Mouse (Mus musculus): ENCODE measurements around the gene Fhit. TPM values are rescaled to one million over a fixed set of nuclear protein-coding genes. Genes with fewer than 3 reads are reported as not detected.

Fhit gene
- total and polyA plus RNA-seq, 2 experiments from 2014 or later: 2.5 to 12.5 TPM

GRCm38 (mm10) chr14:10439007-10439749, 722.7 kb downstream of the Fhit start:
- no peaks in the 10 kb centered on the region for H3K36me3 ChIP-seq (ENCODE audit: insufficient read depth, low read length)
- H3K27me3 ChIP-seq (ENCODE audit: insufficient read depth, low read length): no peaks in the 10 kb centered on the region
- no peaks in the 10 kb centered on the region for H3K4me1 ChIP-seq (ENCODE audit: insufficient read depth, low read length)
- DNase-seq (ENCODE audit: low spot score): no peak
- H3K4me2 ChIP-seq (ENCODE audit: low read depth, low read length): no peak overlapping the region
- no peak overlapping the region for H3K27ac ChIP-seq
- ATAC-seq: no peak
- WGBS: 62% methylated on average over 1 of the region's 1 CpGs
- H3K9me3 ChIP-seq (ENCODE audit: low read length): no peaks in the 10 kb centered on the region
- no peak for TF ChIP-seq CTCF (IDR thresholded peaks at IDR 0.05; ENCODE audit: low read depth)
- H3K4me3 ChIP-seq (ENCODE audit: low read length): no peak overlapping the region
- no peak overlapping the region for H3K9ac ChIP-seq (replicated peaks; ENCODE audit: low read length)

- H3K4me1 ChIP-seq (ENCODE audit: insufficient read depth, low read length): no peaks in the 10 kb centered on the region
- no peak overlapping the region for H3K4me3 ChIP-seq (ENCODE audit: low read length)
- no peaks in the 10 kb centered on the region for H3K36me3 ChIP-seq (ENCODE audit: insufficient read depth, low read length)
- H3K9me3 ChIP-seq (ENCODE audit: low read length): no peaks in the 10 kb centered on the region
- H3K27me3 ChIP-seq (ENCODE audit: insufficient read depth, low read length): no peaks in the 10 kb centered on the region
- H3K9ac ChIP-seq (replicated peaks; ENCODE audit: low read length): no peak overlapping the region
- WGBS: 93% methylated on average over 1 of the region's 1 CpGs
- no peak for TF ChIP-seq CTCF (IDR thresholded peaks at IDR 0.05; ENCODE audit: low read depth)
- ATAC-seq (no peak), DNase-seq (ENCODE audit: low spot score) (no peak)
- no peak overlapping the region for H3K4me2 ChIP-seq (ENCODE audit: low read depth, low read length)
- no peak overlapping the region for H3K27ac ChIP-seq
Observed at GRCm38 (mm10) chr14:10436193-10436592, 725.6 kb downstream of the Fhit start.

GRCm38 (mm10) chr14:10432502-10432901, 729.3 kb downstream of the Fhit start:
- Histone ChIP-seq H3K9me3 (ENCODE audit: low read length) (no peaks in the 10 kb centered on the region), H3K4me3 (ENCODE audit: low read length) (no peak overlapping the region), H3K27ac (no peak overlapping the region), H3K4me2 (ENCODE audit: low read depth, low read length) (no peak overlapping the region), H3K9ac (replicated peaks; ENCODE audit: low read length) (no peak overlapping the region), H3K36me3 (ENCODE audit: insufficient read depth, low read length) (no peaks in the 10 kb centered on the region), H3K27me3 (ENCODE audit: insufficient read depth, low read length) (no peaks in the 10 kb centered on the region), H3K4me1 (ENCODE audit: insufficient read depth, low read length) (no peaks in the 10 kb centered on the region)
- ATAC-seq: no peak
- DNase-seq (ENCODE audit: low spot score): no peak
- TF ChIP-seq CTCF (IDR thresholded peaks at IDR 0.05; ENCODE audit: low read depth): no peak
- 73% methylated on average over 2 of the region's 2 CpGs for WGBS

- no peak overlapping the region for H3K4me2 ChIP-seq (ENCODE audit: low read depth, low read length)
- ATAC-seq: no peak
- H3K9me3 ChIP-seq (ENCODE audit: low read length): no peaks in the 10 kb centered on the region
- whole genome bisulfite sequencing: 94% methylated on average over 3 of the region's 3 CpGs
- no peak overlapping the region for H3K27ac ChIP-seq
- DNase-seq (ENCODE audit: low spot score): no peak
- H3K4me3 ChIP-seq (ENCODE audit: low read length): no peak overlapping the region
- H3K36me3 ChIP-seq (ENCODE audit: insufficient read depth, low read length): no peaks in the 10 kb centered on the region
- H3K27me3 ChIP-seq (ENCODE audit: insufficient read depth, low read length): no peaks in the 10 kb centered on the region
- no peak for TF ChIP-seq CTCF (IDR thresholded peaks at IDR 0.05; ENCODE audit: low read depth)
- no peak overlapping the region for H3K9ac ChIP-seq (replicated peaks; ENCODE audit: low read length)
- no peaks in the 10 kb centered on the region for H3K4me1 ChIP-seq (ENCODE audit: insufficient read depth, low read length)
Observed at GRCm38 (mm10) chr14:10430396-10431000, 731.3 kb downstream of the Fhit start.

- DNase-seq (ENCODE audit: low spot score) (no peak), ATAC-seq (no peak)
- 26% methylated on average over 3 of the region's 3 CpGs for WGBS
- TF ChIP-seq CTCF (IDR thresholded peaks at IDR 0.05; ENCODE audit: low read depth): no peak
- no peaks in the 10 kb centered on the region for H3K36me3 ChIP-seq (ENCODE audit: insufficient read depth, low read length)
- no peaks in the 10 kb centered on the region for H3K27me3 ChIP-seq (ENCODE audit: insufficient read depth, low read length)
- no peaks in the 10 kb centered on the region for H3K9me3 ChIP-seq (ENCODE audit: low read length)
- H3K4me2 ChIP-seq (ENCODE audit: low read depth, low read length): no peak overlapping the region
- no peak overlapping the region for H3K27ac ChIP-seq
- no peak overlapping the region for H3K9ac ChIP-seq (replicated peaks; ENCODE audit: low read length)
- H3K4me1 ChIP-seq (ENCODE audit: insufficient read depth, low read length): no peaks in the 10 kb centered on the region
- no peak overlapping the region for H3K4me3 ChIP-seq (ENCODE audit: low read length)
Observed at GRCm38 (mm10) chr14:10423499-10423898, 738.3 kb downstream of the Fhit start.

- Histone ChIP-seq H3K9ac (replicated peaks; ENCODE audit: low read length) (no peak overlapping the region), H3K4me3 (ENCODE audit: low read length) (no peak overlapping the region), H3K27me3 (ENCODE audit: insufficient read depth, low read length) (no peaks in the 10 kb centered on the region), H3K36me3 (ENCODE audit: insufficient read depth, low read length) (no peaks in the 10 kb centered on the region), H3K4me2 (ENCODE audit: low read depth, low read length) (no peak overlapping the region), H3K4me1 (ENCODE audit: insufficient read depth, low read length) (no peaks in the 10 kb centered on the region), H3K9me3 (ENCODE audit: low read length) (no peaks in the 10 kb centered on the region), H3K27ac (no peak overlapping the region)
- ATAC-seq: no peak
- 72% methylated on average over 1 of the region's 1 CpGs for WGBS
- no peak for DNase-seq (ENCODE audit: low spot score)
- TF ChIP-seq CTCF (IDR thresholded peaks at IDR 0.05; ENCODE audit: low read depth): no peak
Observed at GRCm38 (mm10) chr14:10422261-10422660, 739.6 kb downstream of the Fhit start.

GRCm38 (mm10) chr14:10415068-10415467, 746.8 kb downstream of the Fhit start:
- H3K4me3 ChIP-seq (ENCODE audit: low read length): no peak overlapping the region
- no peak overlapping the region for H3K27ac ChIP-seq
- H3K4me1 ChIP-seq (ENCODE audit: insufficient read depth, low read length): no peaks in the 10 kb centered on the region
- H3K36me3 ChIP-seq (ENCODE audit: insufficient read depth, low read length): no peaks in the 10 kb centered on the region
- H3K4me2 ChIP-seq (ENCODE audit: low read depth, low read length): no peak overlapping the region
- no peaks in the 10 kb centered on the region for H3K9me3 ChIP-seq (ENCODE audit: low read length)
- no peak for DNase-seq (ENCODE audit: low spot score)
- no peaks in the 10 kb centered on the region for H3K27me3 ChIP-seq (ENCODE audit: insufficient read depth, low read length)
- 72% methylated on average over 5 of the region's 5 CpGs for WGBS
- TF ChIP-seq CTCF (IDR thresholded peaks at IDR 0.05; ENCODE audit: low read depth): no peak
- H3K9ac ChIP-seq (replicated peaks; ENCODE audit: low read length): no peak overlapping the region
- no peak for ATAC-seq

Measured in hindbrain, postnatal 0 days (tissue).